Mouse (Mus musculus) testis, adult 2 months (tissue): ENCODE data around the gene 1700025G04Rik.

ENCODE experiments used
- CTCF ChIP-seq: fragments of 200-500 bp; IDR thresholded peaks from 2 replicates; pipeline ENCODE4 v1.5.1; 2012; ENCODE audit warnings: low read depth, mild to moderate bottlenecking, inconsistent platforms, low read length, moderate library complexity; ENCODE audit not compliant: control insufficient read depth, insufficient read depth, insufficient replicate concordance
- POLR2A ChIP-seq: fragments of 200-500 bp; IDR thresholded peaks from 2 replicates; pipeline ENCODE4 v1.6.1; 2012; ENCODE audit warnings: low read depth, mild to moderate bottlenecking, inconsistent platforms, low read length, moderate library complexity; ENCODE audit not compliant: control insufficient read depth

DNA sequence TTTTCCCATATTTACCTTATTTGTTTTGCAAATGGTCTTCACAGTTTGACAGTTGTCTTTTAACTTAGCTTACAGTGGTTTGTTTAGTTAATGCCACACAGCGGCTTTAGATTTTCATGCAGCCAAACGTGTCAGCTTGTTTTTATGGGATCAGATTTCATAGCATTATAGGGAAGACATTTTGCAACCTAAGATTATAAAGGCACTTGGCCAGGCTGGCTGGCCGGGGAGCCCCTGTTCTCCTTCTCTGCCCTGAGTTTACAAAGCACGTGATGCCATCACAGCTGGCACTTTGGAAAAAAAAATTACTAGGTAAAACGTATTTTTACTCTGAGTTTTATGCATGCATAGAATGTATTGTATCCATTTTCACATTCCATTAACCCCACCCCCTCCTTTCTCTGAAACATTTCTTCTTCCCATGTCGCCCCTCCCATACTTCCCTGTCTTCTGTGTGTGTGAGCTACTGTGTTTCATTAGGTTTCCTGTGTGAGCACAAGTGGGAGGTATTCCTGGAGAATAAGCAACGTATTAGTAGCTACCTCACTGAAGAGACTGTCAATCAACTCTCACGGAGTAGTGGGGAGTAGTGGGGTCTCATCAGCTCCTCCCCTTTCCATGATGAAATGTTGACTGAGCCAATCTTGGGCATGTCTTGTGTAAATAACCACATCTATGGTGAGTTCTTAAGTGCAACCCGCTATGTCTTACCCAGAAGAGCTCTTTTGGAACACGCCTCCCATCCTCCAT is 93.8 kb downstream of the 1700025G04Rik start:
- TF ChIP-seq CTCF (no peak), POLR2A (no peak)
